Mouse (Mus musculus) kidney, adult 2 months (tissue): ENCODE data around the gene Vmn1r82. TPM values are rescaled to one million over a fixed set of nuclear protein-coding genes. Genes with fewer than 3 reads are reported as not detected.

Experiments used
- DNase-seq: peaks from one replicate; pipeline ENCODE4 v3.0.0; 2021
- H3K27ac ChIP-seq: fragments of 200-500 bp; 2 replicates; pipeline ENCODE4 v1.5.1; 2012; ENCODE audit warnings: low read depth, low read length, control low read depth, inconsistent platforms; ENCODE audit not compliant: insufficient read depth
- H3K27me3 ChIP-seq: fragments of 200-500 bp; replicated peaks from 2 replicates; pipeline ENCODE4 v1.6.1; 2012; ENCODE audit warnings: mild to moderate bottlenecking, moderate library complexity, low read length, inconsistent platforms; ENCODE audit not compliant: control insufficient read depth, insufficient read depth
- H3K36me3 ChIP-seq: fragments of 200-500 bp; 2 replicates; pipeline ENCODE4 v1.6.1; 2012; ENCODE audit warnings: mild to moderate bottlenecking, moderate library complexity, low read length, inconsistent platforms; ENCODE audit not compliant: control insufficient read depth, insufficient read depth
- H3K4me1 ChIP-seq: fragments of 200-500 bp; 2 replicates; pipeline ENCODE4 v1.6.1; 2011; ENCODE audit warnings: low read length; ENCODE audit not compliant: control insufficient read depth, insufficient read depth
- H3K4me3 ChIP-seq: fragments of 200-500 bp; 2 replicates; pipeline ENCODE4 v1.5.1; 2011; ENCODE audit warnings: mild to moderate bottlenecking, low read depth, low read length, control low read depth; ENCODE audit not compliant: insufficient read depth
- CTCF ChIP-seq: fragments of 200-500 bp; conservative IDR thresholded peaks from 2 replicates; pipeline ENCODE4 v1.5.1; 2011; ENCODE audit warnings: low read depth, mild to moderate bottlenecking, control low read depth, low read length, moderate library complexity, mixed read lengths; ENCODE audit not compliant: insufficient read depth, insufficient read length
- POLR2A ChIP-seq: fragments of 200-500 bp; IDR thresholded peaks from one replicate; pipeline ENCODE4 v1.6.1; 2011; ENCODE audit warnings: low read depth, low read length, control low read depth
- WGBS: fragments of 180-500 bp; shearing (Covaris S2); methylation state at CpG from one replicate; pipeline ENCODE4 v1.1.7; 2018; 5-methylcytosine and 5-hydroxymethylcytosine counted together
- polyA plus RNA-seq: library from polyadenylated mRNA; depleted of rRNA; stranded (reverse); fragments of >200 nt; gene quantifications from 2 replicates; pipeline ENCODE4 v1.2.3, GENCODE M21; 2012; rRNA removed

Vmn1r82 gene
- not detected in 2 replicates for polyA plus RNA-seq

DNA sequence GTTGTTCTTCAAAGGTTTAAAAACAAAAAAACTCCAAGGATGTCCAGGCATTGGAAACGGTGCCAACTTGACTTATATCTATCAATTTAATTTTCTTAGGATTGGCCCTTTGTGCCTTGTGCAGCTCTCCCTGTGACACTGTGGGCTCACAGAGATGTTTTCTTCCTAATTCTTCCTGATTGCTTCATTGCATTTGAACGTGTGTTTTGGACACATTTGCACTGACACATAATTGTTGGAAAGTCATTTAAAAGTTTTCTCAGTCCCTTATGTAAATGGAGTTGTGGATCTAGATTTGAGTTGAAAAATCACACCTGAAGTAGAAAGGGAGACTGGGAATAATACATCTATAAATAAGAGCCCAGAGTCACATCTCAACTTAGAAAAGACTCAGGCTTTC, at the start of gene Vmn1r82:
Gene Vmn1r82 (plus strand): TSS at position 301 of the 400 bp plus-strand sequence.
- Histone ChIP-seq H3K36me3 (no peaks in the 10 kb centered on the region), H3K4me1 (no peaks in the 10 kb centered on the region), H3K4me3 (no peak within 1 kb of the TSS), H3K27me3 (no peaks in the 10 kb centered on the region), H3K27ac (no peak within 1 kb of the TSS)
- WGBS = 54% methylated on average over 2 of the region's 2 CpGs
- no peak for DNase-seq
- TF ChIP-seq CTCF (no peak), POLR2A (no peak)

DNA sequence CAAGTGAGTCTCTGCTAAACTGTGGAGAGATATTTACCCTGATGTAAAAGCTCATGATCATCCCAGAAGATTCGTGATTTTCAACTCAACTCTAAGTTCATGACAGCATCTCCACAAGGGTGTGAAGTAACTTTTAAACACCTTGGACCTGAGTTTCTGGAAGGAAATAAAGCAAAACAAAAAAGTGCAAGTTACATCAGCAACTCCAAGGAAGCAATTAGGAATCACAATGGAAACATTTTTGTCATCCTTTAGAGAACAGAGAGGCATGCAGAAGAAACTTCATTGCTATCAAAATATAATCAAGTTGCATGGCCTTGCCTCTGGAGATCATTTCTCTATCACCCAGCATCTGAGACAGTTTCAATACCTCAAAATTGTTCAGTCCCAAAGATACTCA, 32.1 kb upstream of the Vmn1r82 start, which contains the start of gene Vmn1r81:
Gene Vmn1r81 (minus strand): TSS at position 101 of the 400 bp plus-strand sequence.
- WGBS = 63% methylated on average over 1 of the region's 1 CpGs
- H3K4me3 ChIP-seq = no peak within 1 kb of the TSS
- H3K4me1 ChIP-seq = no peaks in the 10 kb centered on the region
- no peak within 1 kb of the TSS for H3K27ac ChIP-seq
- no peaks in the 10 kb centered on the region for H3K27me3 ChIP-seq
- no peaks in the 10 kb centered on the region for H3K36me3 ChIP-seq
- DNase-seq = no peak
- TF ChIP-seq POLR2A (no peak), CTCF (no peak)

DNA sequence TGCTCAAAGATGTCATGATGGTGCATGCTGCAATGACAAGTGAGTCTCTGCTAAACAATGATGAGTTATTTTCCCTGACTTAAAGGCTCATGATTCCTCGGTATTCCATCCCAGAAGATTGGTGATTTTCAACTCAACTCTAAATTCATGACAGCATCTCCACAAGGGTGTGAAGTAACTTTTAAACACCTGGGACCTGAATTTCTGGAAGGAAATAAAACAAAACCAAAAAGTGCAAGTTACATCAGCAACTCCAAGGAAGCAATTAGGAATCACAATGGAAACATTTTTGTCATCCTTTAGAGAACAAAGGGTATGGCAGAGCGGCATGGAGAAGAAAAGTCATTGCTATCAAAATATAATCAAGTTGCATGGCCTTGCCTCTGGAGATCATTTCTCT, 29.2 kb downstream of the Vmn1r82 start, which contains the start of gene Vmn1r83:
Gene Vmn1r83 (minus strand): TSS at position 101 of the 400 bp plus-strand sequence.
- Histone ChIP-seq H3K36me3 (no peaks in the 10 kb centered on the region), H3K4me1 (no peaks in the 10 kb centered on the region), H3K27ac (no peak within 1 kb of the TSS), H3K27me3 (no peaks in the 10 kb centered on the region), H3K4me3 (no peak within 1 kb of the TSS)
- no peak for TF ChIP-seq CTCF
- TF ChIP-seq POLR2A = no peak
- DNase-seq = no peak
- WGBS = 84% methylated on average over 2 of the region's 2 CpGs

Other genes starting within 250 kb of the Vmn1r82 start
- not detected in 2 replicates for gene Vmn1r78, start 150.2 kb upstream of the Vmn1r82 start, polyA plus RNA-seq
- not detected in 2 replicates for gene Vmn1r79, start 129.2 kb upstream of the Vmn1r82 start, polyA plus RNA-seq
- gene Vmn1r80, start 111.1 kb upstream of the Vmn1r82 start, polyA plus RNA-seq = not detected in 2 replicates
- gene Vmn1r81, start 32.2 kb upstream of the Vmn1r82 start, polyA plus RNA-seq = not detected in 2 replicates
- gene Vmn1r83, start 29.1 kb downstream of the Vmn1r82 start, polyA plus RNA-seq = not detected in 2 replicates
- gene Vmn1r84, start 68.8 kb downstream of the Vmn1r82 start, polyA plus RNA-seq = not detected in 2 replicates
- gene Zfp551, start 122.3 kb downstream of the Vmn1r82 start, polyA plus RNA-seq = 0.92 and 0.98 TPM in 2 replicates
- gene Zfp606, start 177.9 kb downstream of the Vmn1r82 start, polyA plus RNA-seq = 2.6 TPM in 2 replicates
- gene 2900092C05Rik, start 212.1 kb downstream of the Vmn1r82 start, polyA plus RNA-seq = not detected in 2 replicates